Mouse (Mus musculus) brain, embryonic 14.5 days (tissue): ENCODE measurements around the gene Rnf150.

Source experiments
- CTCF ChIP-seq: fragments of 200-500 bp; IDR thresholded peaks from 2 replicates; pipeline ENCODE4 v1.5.1; 2012; ENCODE audit warnings: inconsistent platforms, mild to moderate bottlenecking, moderate library complexity, borderline replicate concordance; ENCODE audit not compliant: insufficient read depth, insufficient read length; ENCODE audit errors: extremely low read depth
- POLR2A ChIP-seq: fragments of 200-500 bp; IDR thresholded peaks from 2 replicates; pipeline ENCODE4 v1.6.1; 2012; ENCODE audit warnings: mild to moderate bottlenecking, inconsistent platforms, borderline replicate concordance; ENCODE audit not compliant: poor library complexity, insufficient read depth, insufficient read length, severe bottlenecking; ENCODE audit errors: extremely low read depth

DNA sequence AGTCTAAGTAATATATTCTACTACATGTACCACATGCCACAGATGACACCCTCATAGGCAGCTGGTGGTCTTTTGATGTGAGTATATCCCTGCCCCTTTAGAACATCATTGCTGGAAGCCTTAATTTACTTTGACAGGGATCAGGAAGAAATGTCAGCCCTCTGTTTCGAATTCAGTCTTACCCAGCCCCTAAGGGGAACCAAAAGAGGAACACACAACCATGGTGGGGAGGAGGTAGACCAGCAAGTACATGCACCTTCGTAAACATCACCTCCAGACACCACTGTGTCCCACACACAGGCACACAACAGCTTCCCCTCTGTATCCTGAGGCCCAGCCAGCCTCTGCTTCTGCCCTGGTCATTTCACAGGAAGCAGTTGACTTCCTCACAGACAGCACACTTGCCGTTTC is 277.6 kb downstream of the Rnf150 start:
- TF ChIP-seq CTCF: no peak
- TF ChIP-seq POLR2A: no peak
